In genomic region chr10:20123401-20123800, GRCm38 (mm10) we compare ENCODE assay signal across 8 mouse cellular contexts. TPM values are rescaled to one million over a fixed set of nuclear protein-coding genes. Genes with fewer than 3 reads are reported as not detected.
A peak's percentile ranks its signal among the peaks of the same experiment; 100 is the strongest.
DNase-seq lines count a peak whose midpoint lies in the region; ATAC-seq and TF ChIP-seq lines count a peak whose summit lies in the region.

No protein-coding gene starts in this region.

- TF ChIP-seq EP300 in liver, embryonic 14.5 days (IDR thresholded peaks at IDR 0.05; ENCODE audit: low read depth): no peak

- H3K27me3 ChIP-seq in hindbrain, embryonic 12.5 days: no peaks in the 10 kb centered on the region
- no peaks in the 10 kb centered on the region for H3K27me3 ChIP-seq in hindbrain, embryonic 10.5 days (ENCODE audit: insufficient read depth, poor library complexity, severe bottlenecking)
- no peaks in the 10 kb centered on the region for H3K27me3 ChIP-seq in embryonic facial prominence, embryonic 12.5 days
- no peaks in the 10 kb centered on the region for H3K27me3 ChIP-seq in liver, embryonic 14.5 days (ENCODE audit: control insufficient read depth, insufficient read depth, low read length)

- no peak for DNase-seq in hindbrain, embryonic 10.5 days (ENCODE audit: low spot score)
- DNase-seq in MN1 (ENCODE audit: low spot score): peak; percentile 83
- no peak for DNase-seq in liver, embryonic 14.5 days (ENCODE audit: low read depth in 3 of 3, low spot score in 3 of 3)
- DNase-seq in retina, postnatal 1 day: peak; percentile 25
- no peak for DNase-seq in spleen, postnatal 10 days (ENCODE audit: low spot score in 2 of 2)

- ATAC-seq in hindbrain, embryonic 12.5 days (ENCODE audit: low FRiP score): no peak
- ATAC-seq in embryonic facial prominence, embryonic 12.5 days (ENCODE audit: insufficient number of reproducible peaks, insufficient read depth, low FRiP score, low TSS enrichment): no peak
- ATAC-seq in liver, embryonic 14.5 days (ENCODE audit: insufficient read depth): 0 out of 2 replicates have a peak, but pooled peaks have one; percentile 39
- no peak for ATAC-seq in cerebellum, adult (ENCODE audit: insufficient number of reproducible peaks, low FRiP score, low TSS enrichment)

- H3K9me3 ChIP-seq in hindbrain, embryonic 12.5 days (replicated peaks): no peaks in the 10 kb centered on the region
- no peaks in the 10 kb centered on the region for H3K9me3 ChIP-seq in hindbrain, embryonic 10.5 days
- no peaks in the 10 kb centered on the region for H3K9me3 ChIP-seq in embryonic facial prominence, embryonic 12.5 days
- H3K9me3 ChIP-seq in liver, embryonic 14.5 days (ENCODE audit: control insufficient read depth, low read length): no peaks in the 10 kb centered on the region

- 43% methylated on average over 9 of the region's 9 CpGs for WGBS in hindbrain, embryonic 12.5 days
- 59% methylated on average over 9 of the region's 9 CpGs for WGBS in hindbrain, embryonic 10.5 days
- WGBS in embryonic facial prominence, embryonic 12.5 days: 42% methylated on average over 9 of the region's 9 CpGs
- WGBS in liver, embryonic 14.5 days (ENCODE audit: insufficient replicate concordance): 25% methylated on average over 9 of the region's 9 CpGs

- no peaks in the 10 kb centered on the region for H3K36me3 ChIP-seq in hindbrain, embryonic 12.5 days
- H3K36me3 ChIP-seq in hindbrain, embryonic 10.5 days: no peaks in the 10 kb centered on the region
- no peaks in the 10 kb centered on the region for H3K36me3 ChIP-seq in embryonic facial prominence, embryonic 12.5 days
- H3K36me3 ChIP-seq in liver, embryonic 14.5 days (replicated peaks; ENCODE audit: control insufficient read depth, insufficient read depth, low read depth): no peaks in the 10 kb centered on the region

- H3K9ac ChIP-seq in hindbrain, embryonic 12.5 days: no peak overlapping the region
- H3K9ac ChIP-seq in embryonic facial prominence, embryonic 12.5 days: 0 out of 2 replicates have a peak overlapping the region, but pooled peaks have one; percentile 15
- no peak overlapping the region for H3K9ac ChIP-seq in liver, embryonic 14.5 days (replicated peaks)

- no peak overlapping the region for H3K4me2 ChIP-seq in hindbrain, embryonic 12.5 days (replicated peaks)
- H3K4me2 ChIP-seq in embryonic facial prominence, embryonic 12.5 days (replicated peaks): no peak overlapping the region
- H3K4me2 ChIP-seq in liver, embryonic 14.5 days (ENCODE audit: low read depth): no peak overlapping the region

- 0 out of 2 replicates have a peak overlapping the region, but pooled peaks have one; percentile 31 for H3K27ac ChIP-seq in hindbrain, embryonic 12.5 days
- H3K27ac ChIP-seq in hindbrain, embryonic 10.5 days: no peak overlapping the region
- no peak overlapping the region for H3K27ac ChIP-seq in embryonic facial prominence, embryonic 12.5 days
- H3K27ac ChIP-seq in liver, embryonic 14.5 days: no peak overlapping the region

- no peak overlapping the region for H3K4me3 ChIP-seq in hindbrain, embryonic 12.5 days
- no peak overlapping the region for H3K4me3 ChIP-seq in hindbrain, embryonic 10.5 days
- no peak overlapping the region for H3K4me3 ChIP-seq in embryonic facial prominence, embryonic 12.5 days
- no peak overlapping the region for H3K4me3 ChIP-seq in liver, embryonic 14.5 days (ENCODE audit: insufficient read depth in 1 of 2, low read depth in 2 of 2, low read length in 2 of 2)

- TF ChIP-seq CTCF in liver, embryonic 14.5 days (IDR thresholded peaks at IDR 0.05; ENCODE audit: low read depth): no peak

- 0 out of 2 replicates have a peak, but pooled peaks cover 2% of the 10 kb centered on the region for H3K4me1 ChIP-seq in hindbrain, embryonic 12.5 days
- H3K4me1 ChIP-seq in hindbrain, embryonic 10.5 days (replicated peaks): peaks cover 6% of the 10 kb centered on the region
- no peaks in the 10 kb centered on the region for H3K4me1 ChIP-seq in embryonic facial prominence, embryonic 12.5 days
- H3K4me1 ChIP-seq in liver, embryonic 14.5 days (replicated peaks; ENCODE audit: control insufficient read depth in 2 of 2, insufficient read depth in 2 of 2, low read length in 1 of 2): 0 out of 4 replicates have a peak, but pooled peaks cover 0 to 2% of the 10 kb centered on the region in 2 experiments

RNA-seq across cellular contexts. Expression of gene Map7, which starts 24.9 kb away (rescaled TPM):
- polyA plus RNA-seq in hindbrain, embryonic 12.5 days (2016; fragmentation: Nextera tagmentation; extraction: Ambion mirVana): 10.5 and 12.3 TPM in 2 replicates
- polyA plus RNA-seq in hindbrain, embryonic 10.5 days (2016; fragmentation: Nextera tagmentation; extraction: Ambion mirVana): 8.9 and 10.0 TPM in 2 replicates
- polyA plus RNA-seq in embryonic facial prominence, embryonic 12.5 days (2016; fragmentation: Nextera tagmentation; extraction: Ambion mirVana): 7.9 and 11.5 TPM in 2 replicates
- 2.1 and 2.2 TPM in 2 replicates for polyA plus RNA-seq in liver, embryonic 14.5 days (2012; rRNA removed)
- 2.3 and 3.1 TPM in 2 replicates for polyA plus RNA-seq in liver, embryonic 14.5 days (2014; fragmentation: Nextera tagmentation; extraction: Ambion mirVana)

Comparison
In these comparisons a context has a peak if more than half of its experiments do, and no peak if none do; other contexts are left out.
1. DNase-seq: peak in MN1 (single experiment) and retina, postnatal 1 day (single experiment); none in hindbrain, embryonic 10.5 days (single experiment), liver, embryonic 14.5 days (0 of 3) and spleen, postnatal 10 days (0 of 2).